Mouse (Mus musculus) neural tube, embryonic 11.5 days (tissue): ENCODE results near the gene Zfp784. TPM values are rescaled to one million over a fixed set of nuclear protein-coding genes. Genes with fewer than 3 reads are reported as not detected.
A peak's percentile ranks its signal among the peaks of the same experiment; 100 is the strongest.

ENCODE experiments used
- ATAC-seq: fragments of 200-750 bp; cut with Nextera tagmentation; 2 replicates; pipeline ENCODE4 v1.8.0; 2017; ENCODE audit warnings: moderate number of reproducible peaks, mild to moderate bottlenecking, moderate TSS enrichment, moderate library complexity; ENCODE audit not compliant: insufficient read depth, low FRiP score, low TSS enrichment
- DNase-seq: peaks from one replicate; pipeline ENCODE4 v3.0.0-alpha.2; 2015; ENCODE audit warnings: low spot score
- H3K27ac ChIP-seq: fragments of 300-500 bp; sonication (generic); 2 replicates; pipeline ENCODE4 v1.5.1; 2014; ENCODE audit warnings: low read depth, mild to moderate bottlenecking, low read length
- H3K27me3 ChIP-seq: fragments of 300-500 bp; sonication (generic); 2 replicates; pipeline ENCODE4 v1.6.1; 2014; ENCODE audit warnings: mild to moderate bottlenecking, low read length, mixed read lengths; ENCODE audit not compliant: control insufficient read depth, insufficient read depth
- H3K36me3 ChIP-seq: fragments of 300-500 bp; sonication (generic); 2 replicates; pipeline ENCODE4 v1.6.1; 2014; ENCODE audit warnings: mild to moderate bottlenecking, low read length, moderate library complexity, mixed read lengths; ENCODE audit not compliant: control insufficient read depth, insufficient read depth
- H3K4me1 ChIP-seq: fragments of 300-500 bp; sonication (generic); 2 replicates; pipeline ENCODE4 v1.6.1; 2014; ENCODE audit warnings: low read length, mixed read lengths; ENCODE audit not compliant: control insufficient read depth, insufficient read depth
- H3K4me2 ChIP-seq: fragments of 300-500 bp; sonication (generic); 2 replicates; pipeline ENCODE4 v1.6.1; 2014; ENCODE audit warnings: low read depth, mild to moderate bottlenecking, moderate library complexity
- H3K4me3 ChIP-seq: fragments of 300-500 bp; sonication (generic); 2 replicates; pipeline ENCODE4 v1.5.1; 2014; ENCODE audit warnings: low read depth, low read length
- H3K9ac ChIP-seq: fragments of 300-500 bp; sonication (generic); 2 replicates; pipeline ENCODE4 v1.6.1; 2014; ENCODE audit warnings: mild to moderate bottlenecking, low read length
- H3K9me3 ChIP-seq: fragments of 300-500 bp; sonication (generic); 2 replicates; pipeline ENCODE4 v1.6.1; 2016; ENCODE audit warnings: low read length; ENCODE audit not compliant: control insufficient read depth
- WGBS: fragments of 180-500 bp; shearing (Covaris S2); extraction: QIAGEN DNeasy Blood & Tissue Kit; methylation state at CpG from one replicate; pipeline ENCODE4 v1.1.7; 2014; 5-methylcytosine and 5-hydroxymethylcytosine counted together
- polyA plus RNA-seq: library from polyadenylated mRNA; unstranded; fragments of >200 nt; fragmentation: Nextera tagmentation; extraction: Ambion mirVana; gene quantifications from 2 replicates; pipeline ENCODE4 v1.2.1, GENCODE M21; 2014

Zfp784 gene
- polyA plus RNA-seq, 1 experiment from 2014 or later: 3.2 TPM

GRCm38 (mm10) chr7:4995268-4996002 lies 42.8 kb downstream of the Zfp784 start:
- DNase-seq: peak; percentile 19

GRCm38 (mm10) chr7:4993999-4994788 lies 44.1 kb downstream of the Zfp784 start:
- Histone ChIP-seq H3K27ac (no peak overlapping the region), H3K4me1 (peaks cover 17% of the 10 kb centered on the region), H3K27me3 (peaks cover 19% of the 10 kb centered on the region), H3K9ac (peak overlapping the region; percentile 18; the same call in 1 of the 2 replicates), H3K4me3 (peak overlapping the region; percentile 72), H3K4me2 (peak overlapping the region; percentile 11), H3K9me3 (no peaks in the 10 kb centered on the region; the same call in 1 of the 2 replicates), H3K36me3 (peaks cover 7% of the 10 kb centered on the region)
- no peak for ATAC-seq
- DNase-seq: no peak
- 40% methylated on average over 59 of the region's 59 CpGs for WGBS

More at GRCm38 (mm10) chr7:4995268-4996002, 42.8 kb downstream of the Zfp784 start:
- Histone ChIP-seq H3K36me3 (peaks cover 7% of the 10 kb centered on the region), H3K9ac (peak overlapping the region; percentile 91), H3K27me3 (peaks cover 19% of the 10 kb centered on the region), H3K4me2 (peak overlapping the region; percentile 87), H3K4me1 (peaks cover 17% of the 10 kb centered on the region), H3K4me3 (peak overlapping the region; percentile 72), H3K27ac (no peak overlapping the region), H3K9me3 (no peaks in the 10 kb centered on the region; the same call in 1 of the 2 replicates)
- ATAC-seq: peak; percentile 10
- WGBS: 6% methylated on average over 19 of the region's 19 CpGs

- WGBS: 24% methylated on average over 45 of the region's 55 CpGs
- Histone ChIP-seq H3K4me2 (peak overlapping the region; percentile 11), H3K9me3 (no peaks in the 10 kb centered on the region; the same call in 1 of the 2 replicates), H3K4me3 (peak overlapping the region; percentile 14), H3K27ac (no peak overlapping the region), H3K9ac (no peak overlapping the region; the same call in 1 of the 2 replicates), H3K4me1 (peaks cover 17% of the 10 kb centered on the region), H3K27me3 (peaks cover 19% of the 10 kb centered on the region), H3K36me3 (peaks cover 7% of the 10 kb centered on the region)
- no peak for ATAC-seq
- DNase-seq: no peak
These were observed 44.8 kb downstream of the Zfp784 start for GRCm38 (mm10) chr7:4993347-4993998.

GRCm38 (mm10) chr7:4988250-4988649 lies 50.0 kb downstream of the Zfp784 start:
- Histone ChIP-seq H3K4me3 (no peak overlapping the region), H3K4me2 (no peak overlapping the region), H3K36me3 (peaks cover 6% of the 10 kb centered on the region), H3K9me3 (no peaks in the 10 kb centered on the region; the same call in 1 of the 2 replicates), H3K4me1 (no peaks in the 10 kb centered on the region), H3K9ac (no peak overlapping the region), H3K27ac (no peak overlapping the region), H3K27me3 (peaks cover 7% of the 10 kb centered on the region)
- no peak for DNase-seq
- WGBS: 77% methylated on average over 2 of the region's 2 CpGs
- no peak for ATAC-seq

Other genes starting within 250 kb of the Zfp784 start
- gene Tmem238, start 248.8 kb downstream of the Zfp784 start, polyA plus RNA-seq: 1.7 and 2.2 TPM in 2 replicates
- 157 and 169 TPM in 2 replicates for gene Rpl28, start 245.6 kb downstream of the Zfp784 start, polyA plus RNA-seq
- gene Ube2s, start 225.9 kb downstream of the Zfp784 start, polyA plus RNA-seq: 422 and 471 TPM in 2 replicates
- gene Shisa7, start 193.8 kb downstream of the Zfp784 start, polyA plus RNA-seq: 3.1 and 3.2 TPM in 2 replicates
- gene Isoc2b, start 168.2 kb downstream of the Zfp784 start, polyA plus RNA-seq: 2.4 and 2.5 TPM in 2 replicates
- 0.49 and 0.82 TPM in 2 replicates for gene Isoc2a, start 161.3 kb downstream of the Zfp784 start, polyA plus RNA-seq
- 0.29 TPM in 1 of 2 replicates, not detected in the other for gene Gm36210, start 131.9 kb downstream of the Zfp784 start, polyA plus RNA-seq
- 3.5 and 3.8 TPM in 2 replicates for gene Zfp628, start 123.2 kb downstream of the Zfp784 start, polyA plus RNA-seq
- gene Nat14, start 116.4 kb downstream of the Zfp784 start, polyA plus RNA-seq: 6.4 and 7.1 TPM in 2 replicates
- 2.8 and 3.3 TPM in 2 replicates for gene Ssc5d, start 112.7 kb downstream of the Zfp784 start, polyA plus RNA-seq
- not detected in 2 replicates for gene Sbk2, start 74.0 kb downstream of the Zfp784 start, polyA plus RNA-seq
- gene Sbk3, start 67.3 kb downstream of the Zfp784 start, polyA plus RNA-seq: 0.09 TPM in 1 of 2 replicates, not detected in the other
- gene Zfp579, start 42.3 kb downstream of the Zfp784 start, polyA plus RNA-seq: 41.6 and 47.8 TPM in 2 replicates
- 7.8 and 10.1 TPM in 2 replicates for gene Zfp524, start 24.0 kb downstream of the Zfp784 start, polyA plus RNA-seq
- 50.2 and 50.6 TPM in 2 replicates for gene Fiz1, start 23.7 kb downstream of the Zfp784 start, polyA plus RNA-seq
- 0.36 and 1.1 TPM in 2 replicates for gene Gm44973, start 22.9 kb downstream of the Zfp784 start, polyA plus RNA-seq
- gene Zfp865, start 18.1 kb downstream of the Zfp784 start, polyA plus RNA-seq: 5.5 and 5.6 TPM in 2 replicates
- 6.4 and 8.3 TPM in 2 replicates for gene Ccdc106, start 17.9 kb downstream of the Zfp784 start, polyA plus RNA-seq
- 0.50 TPM in 1 of 2 replicates, not detected in the other for gene 4632433K11Rik, start 4.3 kb downstream of the Zfp784 start, polyA plus RNA-seq
- 42.3 and 48.9 TPM in 2 replicates for gene Zfp580, start 13.1 kb upstream of the Zfp784 start, polyA plus RNA-seq
- gene U2af2, start 23.7 kb upstream of the Zfp784 start, polyA plus RNA-seq: 167 and 186 TPM in 2 replicates
- 64.8 and 67.4 TPM in 2 replicates for gene Epn1, start 41.8 kb upstream of the Zfp784 start, polyA plus RNA-seq
- gene Rfpl4, start 78.5 kb upstream of the Zfp784 start, polyA plus RNA-seq: not detected in 2 replicates
- not detected in 2 replicates for gene Rasl2-9, start 87.5 kb upstream of the Zfp784 start, polyA plus RNA-seq
- not detected in 2 replicates for gene Vmn1r55, start 111.2 kb upstream of the Zfp784 start, polyA plus RNA-seq
- gene Vmn1r56, start 158.3 kb upstream of the Zfp784 start, polyA plus RNA-seq: not detected in 2 replicates
- gene Vmn1r57, start 180.0 kb upstream of the Zfp784 start, polyA plus RNA-seq: not detected in 2 replicates